Mouse (Mus musculus): ENCODE data around the gene Chst11. TPM values are rescaled to one million over a fixed set of nuclear protein-coding genes. Genes with fewer than 3 reads are reported as not detected.

Gene Chst11
- total and polyA plus RNA-seq, 2 experiments, result 0.09 to 0.16 TPM

- WGBS, result 46% methylated on average over 7 of the region's 7 CpGs
- TF ChIP-seq CTCF (IDR thresholded peaks at IDR 0.05; ENCODE audit: low read depth, low read length) (no peak), POLR2A (IDR thresholded peaks at IDR 0.05; ENCODE audit: extremely low read depth, insufficient read depth, low read length) (no peak)
- H3K27ac ChIP-seq (replicated peaks; ENCODE audit: insufficient read depth, low read depth, low read length), result no peak overlapping the region
- no peaks in the 10 kb centered on the region for H3K27me3 ChIP-seq (ENCODE audit: control insufficient read depth, insufficient read depth, low read length)
- no peak overlapping the region for H3K9ac ChIP-seq (ENCODE audit: low read depth, low read length)
- no peaks in the 10 kb centered on the region for H3K4me1 ChIP-seq (ENCODE audit: control insufficient read depth, insufficient read depth, low read length)
- H3K36me3 ChIP-seq (ENCODE audit: control insufficient read depth, insufficient read depth, low read length), result no peaks in the 10 kb centered on the region
- H3K79me2 ChIP-seq (ENCODE audit: control insufficient read depth, insufficient read depth, low read length), result no peaks in the 10 kb centered on the region
- DNase-seq (ENCODE audit: extremely low read depth, low read depth, low spot score), result no peak
- no peak overlapping the region for H3K4me3 ChIP-seq (ENCODE audit: insufficient read depth, low read depth, low read length)
These were observed 24.0 kb upstream of the Chst11 start for GRCm38 (mm10) chr10:82961302-82961701.

- no peaks in the 10 kb centered on the region for H3K27me3 ChIP-seq (ENCODE audit: control insufficient read depth, insufficient read depth, low read length)
- no peak for DNase-seq (ENCODE audit: extremely low read depth, low read depth, low spot score)
- 92% methylated on average over 4 of the region's 4 CpGs for WGBS
- H3K36me3 ChIP-seq (ENCODE audit: control insufficient read depth, insufficient read depth, low read length), result no peaks in the 10 kb centered on the region
- H3K27ac ChIP-seq (replicated peaks; ENCODE audit: insufficient read depth, low read depth, low read length), result no peak overlapping the region
- no peak overlapping the region for H3K9ac ChIP-seq (ENCODE audit: low read depth, low read length)
- no peak for TF ChIP-seq CTCF (IDR thresholded peaks at IDR 0.05; ENCODE audit: low read depth, low read length)
- no peak for TF ChIP-seq POLR2A (IDR thresholded peaks at IDR 0.05; ENCODE audit: extremely low read depth, insufficient read depth, low read length)
- no peak overlapping the region for H3K4me3 ChIP-seq (ENCODE audit: insufficient read depth, low read depth, low read length)
- no peaks in the 10 kb centered on the region for H3K4me1 ChIP-seq (ENCODE audit: control insufficient read depth, insufficient read depth, low read length)
- H3K79me2 ChIP-seq (ENCODE audit: control insufficient read depth, insufficient read depth, low read length), result no peaks in the 10 kb centered on the region
These were observed 23.3 kb upstream of the Chst11 start for GRCm38 (mm10) chr10:82962018-82962417.

- 83% methylated on average over 6 of the region's 6 CpGs for WGBS
- Histone ChIP-seq H3K27ac (replicated peaks; ENCODE audit: insufficient read depth, low read depth, low read length) (no peak overlapping the region), H3K9ac (ENCODE audit: low read depth, low read length) (no peak overlapping the region)
These were observed 22.8 kb upstream of the Chst11 start for GRCm38 (mm10) chr10:82962472-82963020.

DNA sequence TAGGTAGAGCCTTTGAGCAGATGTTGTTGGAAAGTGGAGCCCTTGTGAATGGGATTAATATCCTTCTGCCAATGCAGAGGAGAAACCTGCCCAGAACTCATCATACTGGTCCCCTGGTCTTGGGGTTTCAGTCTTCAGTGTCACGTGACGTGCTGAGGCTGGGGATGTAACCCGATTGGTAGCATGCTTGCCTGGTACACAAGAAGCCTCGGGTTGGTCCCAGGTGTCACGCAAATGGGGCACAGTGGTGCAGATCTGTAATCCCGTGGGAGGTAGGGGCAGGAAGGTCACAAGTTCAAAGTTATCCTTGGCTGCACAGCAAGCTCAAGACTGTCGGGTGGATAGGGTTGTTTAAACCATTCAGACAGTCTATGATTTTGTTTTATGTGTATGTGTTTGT is 20.8 kb upstream of the Chst11 start:
- WGBS, result 68% methylated on average over 7 of the region's 7 CpGs
- no peaks in the 10 kb centered on the region for H3K36me3 ChIP-seq (ENCODE audit: control insufficient read depth, insufficient read depth, low read length)
- TF ChIP-seq CTCF (IDR thresholded peaks at IDR 0.05; ENCODE audit: low read depth, low read length) (no peak), POLR2A (IDR thresholded peaks at IDR 0.05; ENCODE audit: extremely low read depth, insufficient read depth, low read length) (no peak)

More at GRCm38 (mm10) chr10:82962472-82963020, 22.8 kb upstream of the Chst11 start:
- no peak for DNase-seq (ENCODE audit: extremely low read depth, low read depth, low spot score)
- no peaks in the 10 kb centered on the region for H3K27me3 ChIP-seq (ENCODE audit: control insufficient read depth, insufficient read depth, low read length)
- no peak for TF ChIP-seq POLR2A (IDR thresholded peaks at IDR 0.05; ENCODE audit: extremely low read depth, insufficient read depth, low read length)
- TF ChIP-seq CTCF (IDR thresholded peaks at IDR 0.05; ENCODE audit: low read depth, low read length), result no peak
- H3K79me2 ChIP-seq (ENCODE audit: control insufficient read depth, insufficient read depth, low read length), result no peaks in the 10 kb centered on the region
- H3K4me1 ChIP-seq (ENCODE audit: control insufficient read depth, insufficient read depth, low read length), result no peaks in the 10 kb centered on the region
- H3K36me3 ChIP-seq (ENCODE audit: control insufficient read depth, insufficient read depth, low read length), result no peaks in the 10 kb centered on the region
- no peak overlapping the region for H3K4me3 ChIP-seq (ENCODE audit: insufficient read depth, low read depth, low read length)

DNA sequence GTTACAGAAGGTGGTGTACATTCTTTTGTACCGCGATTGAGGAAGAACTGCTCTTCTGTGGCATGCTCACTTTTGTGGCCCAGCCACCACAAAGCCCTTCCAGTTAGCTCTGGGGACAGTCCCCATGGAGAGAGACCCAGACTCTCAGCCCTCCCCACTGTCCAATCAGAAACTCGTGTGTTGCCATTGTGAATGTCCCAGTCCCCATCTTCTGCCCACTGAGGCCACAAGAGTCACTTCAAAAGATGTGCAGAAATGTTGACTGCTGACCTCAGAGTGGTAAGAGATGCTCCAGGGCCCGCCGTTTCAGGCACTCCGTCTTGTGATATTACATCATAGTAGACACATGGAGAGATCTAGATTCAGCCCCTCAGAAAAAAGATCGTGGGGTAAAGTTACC is 18.6 kb upstream of the Chst11 start:
- WGBS, result 85% methylated on average over 7 of the region's 7 CpGs
- TF ChIP-seq POLR2A (IDR thresholded peaks at IDR 0.05; ENCODE audit: extremely low read depth, insufficient read depth, low read length) (no peak), CTCF (IDR thresholded peaks at IDR 0.05; ENCODE audit: low read depth, low read length) (no peak)
- H3K27me3 ChIP-seq (ENCODE audit: control insufficient read depth, insufficient read depth, low read length), result no peaks in the 10 kb centered on the region

More for the DNA sequence above, 20.8 kb upstream of the Chst11 start:
- Histone ChIP-seq H3K4me1 (ENCODE audit: control insufficient read depth, insufficient read depth, low read length) (no peaks in the 10 kb centered on the region), H3K4me3 (ENCODE audit: insufficient read depth, low read depth, low read length) (no peak overlapping the region), H3K27ac (replicated peaks; ENCODE audit: insufficient read depth, low read depth, low read length) (no peak overlapping the region), H3K9ac (ENCODE audit: low read depth, low read length) (no peak overlapping the region), H3K79me2 (ENCODE audit: control insufficient read depth, insufficient read depth, low read length) (no peaks in the 10 kb centered on the region), H3K27me3 (ENCODE audit: control insufficient read depth, insufficient read depth, low read length) (no peaks in the 10 kb centered on the region)
- DNase-seq (ENCODE audit: extremely low read depth, low read depth, low spot score), result no peak

DNA sequence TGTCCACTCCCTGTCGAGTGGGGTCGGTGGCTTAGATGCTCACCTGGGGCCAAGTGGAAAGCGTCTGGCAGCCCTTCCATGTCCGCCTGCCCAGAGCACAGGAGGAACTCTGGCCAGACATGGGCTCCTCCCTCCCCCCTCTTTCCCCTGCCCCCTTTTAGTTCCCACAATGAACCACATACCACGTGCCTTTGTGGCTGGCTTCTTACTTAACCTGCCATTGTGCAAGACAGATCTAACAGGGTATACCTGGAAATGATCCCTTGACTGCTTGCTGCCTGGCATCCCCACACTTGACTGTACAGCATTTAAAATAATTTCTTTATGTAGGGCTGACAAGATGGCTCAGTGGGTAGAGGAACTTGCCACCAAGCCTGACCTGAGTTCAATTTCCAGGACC is 15.7 kb upstream of the Chst11 start:
- WGBS, result 77% methylated on average over 5 of the region's 5 CpGs
- Histone ChIP-seq H3K27ac (replicated peaks; ENCODE audit: insufficient read depth, low read depth, low read length) (no peak overlapping the region), H3K4me3 (ENCODE audit: insufficient read depth, low read depth, low read length) (no peak overlapping the region), H3K79me2 (ENCODE audit: control insufficient read depth, insufficient read depth, low read length) (no peaks in the 10 kb centered on the region), H3K27me3 (ENCODE audit: control insufficient read depth, insufficient read depth, low read length) (no peaks in the 10 kb centered on the region), H3K36me3 (ENCODE audit: control insufficient read depth, insufficient read depth, low read length) (no peaks in the 10 kb centered on the region), H3K4me1 (ENCODE audit: control insufficient read depth, insufficient read depth, low read length) (no peaks in the 10 kb centered on the region), H3K9ac (ENCODE audit: low read depth, low read length) (no peak overlapping the region)
- TF ChIP-seq CTCF (IDR thresholded peaks at IDR 0.05; ENCODE audit: low read depth, low read length), result no peak
- TF ChIP-seq POLR2A (IDR thresholded peaks at IDR 0.05; ENCODE audit: extremely low read depth, insufficient read depth, low read length), result no peak
- no peak for DNase-seq (ENCODE audit: extremely low read depth, low read depth, low spot score)

More for the DNA sequence above, 18.6 kb upstream of the Chst11 start:
- Histone ChIP-seq H3K36me3 (ENCODE audit: control insufficient read depth, insufficient read depth, low read length) (no peaks in the 10 kb centered on the region), H3K9ac (ENCODE audit: low read depth, low read length) (no peak overlapping the region), H3K4me3 (ENCODE audit: insufficient read depth, low read depth, low read length) (no peak overlapping the region), H3K4me1 (ENCODE audit: control insufficient read depth, insufficient read depth, low read length) (no peaks in the 10 kb centered on the region), H3K79me2 (ENCODE audit: control insufficient read depth, insufficient read depth, low read length) (no peaks in the 10 kb centered on the region), H3K27ac (replicated peaks; ENCODE audit: insufficient read depth, low read depth, low read length) (no peak overlapping the region)
- no peak for DNase-seq (ENCODE audit: extremely low read depth, low read depth, low spot score)

Data from liver, adult 2 months (tissue).